Mouse (Mus musculus): ENCODE results near the gene Emc7.

The Emc7 gene

GRCm38 (mm10) chr2:112520526-112521482 lies 66.0 kb downstream of the Emc7 start:
- no peak for DNase-seq (ENCODE audit: low read depth, low spot score)

All from brain, adult 2 months (tissue).